Mouse (Mus musculus): ENCODE data around the gene Galnt6.

Gene Galnt6

GRCm38 (mm10) chr15:100754805-100755497 lies 25.8 kb upstream of the Galnt6 start:
- DNase-seq (ENCODE audit: low read depth, low spot score) = peak; percentile 60

GRCm38 (mm10) chr15:100754041-100754440 lies 24.9 kb upstream of the Galnt6 start:
- no peak for DNase-seq (ENCODE audit: low read depth, low spot score)

GRCm38 (mm10) chr15:100753045-100753444 lies 23.9 kb upstream of the Galnt6 start:
- no peak for DNase-seq (ENCODE audit: low read depth, low spot score)

- no peak for DNase-seq (ENCODE audit: low read depth, low spot score)
Measured at GRCm38 (mm10) chr15:100752439-100752838, 23.3 kb upstream of the Galnt6 start.

- DNase-seq (ENCODE audit: low read depth, low spot score) = peak; percentile 51
Measured at GRCm38 (mm10) chr15:100749751-100750538, 20.8 kb upstream of the Galnt6 start.

- DNase-seq (ENCODE audit: low read depth, low spot score) = no peak
Measured at GRCm38 (mm10) chr15:100748584-100748983, 19.4 kb upstream of the Galnt6 start.

- DNase-seq (ENCODE audit: low read depth, low spot score) = no peak
Measured at GRCm38 (mm10) chr15:100747121-100747963, 18.2 kb upstream of the Galnt6 start.

GRCm38 (mm10) chr15:100746478-100747120 lies 17.4 kb upstream of the Galnt6 start:
- DNase-seq (ENCODE audit: low read depth, low spot score) = no peak

GRCm38 (mm10) chr15:100743238-100743637 lies 14.1 kb upstream of the Galnt6 start:
- DNase-seq (ENCODE audit: low read depth, low spot score) = no peak

GRCm38 (mm10) chr15:100739442-100739841 lies 10.3 kb upstream of the Galnt6 start:
- DNase-seq (ENCODE audit: low read depth, low spot score) = no peak

GRCm38 (mm10) chr15:100738351-100738781 lies 9.2 kb upstream of the Galnt6 start:
- DNase-seq (ENCODE audit: low read depth, low spot score) = no peak

GRCm38 (mm10) chr15:100737667-100738066 lies 8.5 kb upstream of the Galnt6 start:
- no peak for DNase-seq (ENCODE audit: low read depth, low spot score)

- DNase-seq (ENCODE audit: low read depth, low spot score) = no peak
Measured at GRCm38 (mm10) chr15:100735953-100736300, 6.8 kb upstream of the Galnt6 start.

- DNase-seq (ENCODE audit: low read depth, low spot score) = peak; percentile 76
Measured at GRCm38 (mm10) chr15:100735095-100735952, 6.1 kb upstream of the Galnt6 start.

- peak; percentile 66 for DNase-seq (ENCODE audit: low read depth, low spot score)
Measured at GRCm38 (mm10) chr15:100732580-100732979, 3.4 kb upstream of the Galnt6 start.

GRCm38 (mm10) chr15:100731081-100731480 lies 1.9 kb upstream of the Galnt6 start:
- no peak for DNase-seq (ENCODE audit: low read depth, low spot score)

GRCm38 (mm10) chr15:100728586-100728985 lies 590 bp downstream of the Galnt6 start:
- DNase-seq (ENCODE audit: low read depth, low spot score) = peak; percentile 10

- no peak for DNase-seq (ENCODE audit: low read depth, low spot score)
Measured at GRCm38 (mm10) chr15:100727834-100728233, 1.3 kb downstream of the Galnt6 start.

GRCm38 (mm10) chr15:100726721-100727120 lies 2.5 kb downstream of the Galnt6 start:
- peak; percentile 78 for DNase-seq (ENCODE audit: low read depth, low spot score)

GRCm38 (mm10) chr15:100723505-100723904 lies 5.7 kb downstream of the Galnt6 start:
- peak; percentile 19 for DNase-seq (ENCODE audit: low read depth, low spot score)

- no peak for DNase-seq (ENCODE audit: low read depth, low spot score)
Measured at GRCm38 (mm10) chr15:100722564-100722963, 6.6 kb downstream of the Galnt6 start.

All from brain, adult 2 months (tissue).